Mouse (Mus musculus) C2C12 (cell line): ENCODE results near the gene Mpp6.

Source experiments
- CTCF ChIP-seq: IDR thresholded peaks from one replicate; pipeline ENCODE4 v1.5.1; 2011; ENCODE audit not compliant: control insufficient read depth, insufficient read depth, insufficient read length
- FOSL1 ChIP-seq: IDR thresholded peaks from one replicate; pipeline ENCODE4 v1.8.0; 2011; ENCODE audit warnings: mild to moderate bottlenecking, low read length; ENCODE audit not compliant: poor library complexity, insufficient read depth, severe bottlenecking

DNA sequence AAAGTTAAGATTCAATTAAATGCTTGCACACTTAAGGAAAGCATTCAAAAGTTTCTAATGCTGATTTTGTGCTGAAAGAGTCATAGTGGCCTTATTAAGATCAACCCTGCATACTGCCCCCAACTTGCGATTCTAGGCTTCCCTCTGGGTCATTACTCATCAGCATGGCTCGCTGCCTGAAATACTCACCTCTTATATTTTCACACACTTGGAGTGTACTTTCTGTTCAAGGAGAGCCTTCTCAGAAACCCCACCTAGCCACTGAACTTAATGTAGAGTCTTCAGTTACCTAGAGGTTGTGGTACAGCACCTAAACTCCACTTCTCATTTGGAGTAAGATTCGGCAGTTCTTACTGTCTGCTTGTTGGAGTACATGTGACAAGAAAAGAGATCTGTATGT is 81.6 kb downstream of the Mpp6 start:
- TF ChIP-seq CTCF (no peak), FOSL1 (no peak)
